Mouse (Mus musculus) lung, postnatal 36 days (tissue): ENCODE data around the gene Bcl2l15.
"Not testable (repeated sequence)": the region's sequence is repeated elsewhere in the genome, so short reads cannot be mapped to it uniquely, and the experiment has no call there.

Experiments used
- DNase-seq: peaks from one replicate; pipeline ENCODE4 v3.0.0; 2022; ENCODE audit warnings: mixed read lengths

Bcl2l15 gene

DNA sequence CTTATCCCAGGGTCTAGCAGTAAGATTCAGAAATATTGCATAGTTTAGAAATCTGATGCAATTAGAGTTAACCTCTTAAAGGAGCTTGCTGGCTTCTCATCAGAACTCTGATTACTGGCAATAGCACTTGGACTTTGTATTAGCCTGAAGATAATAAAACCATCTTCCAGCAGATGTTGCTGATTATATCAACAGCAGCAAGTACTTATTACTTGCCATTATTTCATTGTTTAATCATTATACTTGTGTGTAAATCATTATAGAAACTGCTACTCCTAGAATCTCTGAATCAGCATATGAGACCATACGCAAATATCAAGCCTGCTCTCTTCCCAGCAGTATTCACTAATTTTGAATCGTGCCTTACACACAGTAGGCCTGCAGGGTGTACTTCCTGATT lies 1.6 kb downstream of the Bcl2l15 start:
- DNase-seq = no peak

DNA sequence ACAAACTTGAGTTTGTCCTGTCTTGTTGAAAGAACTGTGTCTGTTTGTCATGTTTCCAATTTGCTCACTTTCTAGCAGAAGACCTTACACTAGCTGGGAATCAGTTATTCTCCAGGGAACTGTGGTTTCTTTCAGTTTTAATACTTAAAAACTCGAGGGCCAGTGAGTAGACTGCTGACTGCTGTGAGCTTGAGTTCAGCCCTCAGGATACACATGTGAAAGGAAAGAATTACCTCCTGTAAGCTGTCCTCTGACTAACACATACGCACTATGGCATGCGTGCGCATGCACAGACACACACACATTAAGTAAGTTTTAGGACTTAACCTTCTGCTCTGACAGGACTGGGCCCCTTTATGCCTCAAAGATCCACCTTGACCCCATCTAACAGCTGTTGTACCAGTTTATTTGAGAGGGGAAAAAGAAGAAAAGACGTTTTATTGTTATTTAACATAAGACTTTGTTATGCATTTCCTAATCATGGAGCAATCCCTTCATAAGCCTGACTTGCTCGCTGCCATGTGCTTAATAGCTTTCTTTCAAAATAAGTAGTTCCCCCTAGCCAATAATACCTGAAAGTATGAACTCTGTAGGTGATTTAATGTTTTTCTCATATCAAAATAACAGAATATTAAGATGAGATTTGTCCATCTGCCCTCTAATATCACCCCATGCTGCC lies 3.0 kb downstream of the Bcl2l15 start:
- DNase-seq = no peak

GRCm38 (mm10) chr3:103835951-103836310 lies 3.5 kb downstream of the Bcl2l15 start:
- DNase-seq = no peak

DNA sequence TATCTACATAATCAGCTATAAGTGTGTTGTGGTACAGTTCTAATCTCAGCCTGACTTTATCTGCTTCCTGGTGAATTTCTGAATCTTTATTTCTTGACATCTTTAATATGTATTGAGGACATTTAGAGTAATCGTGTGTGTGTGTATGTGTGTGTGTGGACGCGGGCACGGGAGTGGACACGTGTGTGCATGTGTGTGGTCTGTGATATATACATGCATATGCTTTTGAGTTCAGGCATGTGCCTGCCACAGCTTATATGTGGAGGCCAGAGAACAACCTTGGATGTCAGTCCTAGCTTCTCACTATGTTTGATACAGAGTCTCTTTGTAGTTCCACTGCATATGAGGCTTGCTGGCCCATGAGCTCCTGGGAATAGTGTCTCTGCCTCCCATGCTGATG lies 4.1 kb downstream of the Bcl2l15 start:
- no peak for DNase-seq

GRCm38 (mm10) chr3:103839711-103840110 lies 7.3 kb downstream of the Bcl2l15 start:
- DNase-seq = no peak

DNA sequence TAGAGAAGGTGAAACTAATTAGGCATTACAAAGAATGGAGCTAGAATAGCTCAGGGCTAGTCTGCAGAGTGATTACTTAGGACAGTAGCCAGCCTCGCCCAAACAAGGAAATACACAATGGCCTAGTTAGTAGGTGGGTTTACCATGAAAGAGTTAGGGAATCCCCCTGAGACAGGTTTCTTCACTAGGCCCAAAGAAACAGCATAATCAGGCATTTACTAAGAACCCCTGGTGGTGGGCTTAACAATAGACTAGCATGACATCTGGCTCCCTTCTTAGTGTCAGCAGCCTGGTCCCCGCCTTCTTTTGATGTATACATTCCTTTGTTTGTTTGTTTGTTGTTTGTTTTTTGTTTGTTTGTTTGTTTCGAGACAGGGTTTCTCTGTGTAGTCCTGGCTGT lies 7.8 kb downstream of the Bcl2l15 start:
- DNase-seq = not testable (repeated sequence)

DNA sequence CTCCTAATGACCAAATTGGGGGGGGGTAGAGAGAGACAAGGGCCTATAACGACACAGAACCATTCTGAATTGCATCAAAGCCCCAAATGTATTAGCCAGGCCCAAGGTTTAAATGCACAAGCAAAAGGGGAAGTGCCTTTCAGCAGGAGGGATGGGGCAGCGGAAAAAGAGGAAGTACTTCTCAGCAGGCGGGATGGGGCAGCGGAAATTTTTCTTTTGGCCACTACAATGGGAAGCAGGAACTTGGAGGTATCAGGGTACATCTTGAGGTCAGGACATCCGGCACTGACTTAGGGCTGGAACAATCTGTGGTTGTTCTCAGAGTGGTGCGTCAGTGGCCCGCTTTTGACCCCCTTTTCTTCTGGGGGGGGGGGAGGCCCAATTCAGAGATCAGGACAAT lies 8.5 kb downstream of the Bcl2l15 start:
- not testable (repeated sequence) for DNase-seq

GRCm38 (mm10) chr3:103850644-103851363 lies 18.4 kb downstream of the Bcl2l15 start:
- no peak for DNase-seq

- no peak for DNase-seq
Observed at GRCm38 (mm10) chr3:103851481-103851880, 19.1 kb downstream of the Bcl2l15 start.

DNA sequence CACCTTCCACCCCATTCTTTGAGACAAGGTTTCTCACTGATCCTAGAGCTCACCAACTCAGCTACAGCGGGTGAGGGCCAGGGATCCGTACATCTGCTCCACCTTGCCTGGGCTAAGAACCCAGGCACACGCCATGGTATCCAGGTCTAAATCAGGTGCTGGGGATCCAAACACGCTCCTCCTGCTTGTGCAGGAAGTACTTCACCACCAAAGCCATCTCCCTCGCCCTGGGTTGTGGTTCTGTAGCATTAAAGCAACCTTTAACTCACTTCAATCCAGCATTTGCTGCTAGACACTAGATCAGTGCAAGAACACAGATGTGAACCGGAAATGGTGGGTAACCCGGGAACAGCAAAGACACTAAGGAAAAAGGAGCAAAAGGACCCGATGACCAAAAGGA lies 19.5 kb downstream of the Bcl2l15 start:
- DNase-seq = no peak

DNA sequence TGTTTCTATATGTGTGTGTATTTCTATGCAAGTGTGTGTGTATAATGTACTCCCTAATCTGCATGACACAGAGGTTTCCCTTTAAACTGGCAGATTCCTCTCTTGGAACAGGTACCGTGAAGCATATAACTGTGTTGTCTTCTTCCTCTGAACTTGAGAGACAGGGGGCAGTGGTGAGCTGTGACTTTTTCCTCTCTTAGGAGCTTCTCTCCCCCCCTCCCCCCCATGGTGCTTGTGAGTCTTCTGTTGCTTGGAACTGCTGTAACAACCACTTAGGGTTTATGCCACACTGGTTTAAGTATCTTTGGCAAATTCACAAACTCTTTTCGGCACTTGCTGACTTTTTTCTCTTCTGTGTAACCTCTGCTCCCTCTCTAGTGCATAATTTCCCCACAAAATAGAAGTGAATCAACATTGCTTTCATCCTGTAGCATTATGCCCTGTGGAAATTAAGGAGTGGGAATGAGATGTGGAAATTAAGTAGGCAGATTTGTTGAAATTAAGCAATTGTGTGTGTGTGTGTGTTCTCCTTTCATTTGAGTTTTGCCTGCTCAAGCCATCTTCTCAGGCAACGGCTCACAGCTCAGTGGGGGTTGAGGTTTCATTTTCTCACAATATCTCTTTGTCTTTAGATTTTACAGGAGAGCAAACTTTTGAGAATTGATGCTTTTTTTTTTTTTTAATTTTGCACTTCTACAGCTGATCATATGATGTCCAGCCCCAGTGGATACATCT lies 20.3 kb downstream of the Bcl2l15 start:
- DNase-seq = peak; percentile 89

GRCm38 (mm10) chr3:103853804-103854203 lies 21.4 kb downstream of the Bcl2l15 start:
- DNase-seq = no peak

GRCm38 (mm10) chr3:103857036-103857805 lies 24.8 kb downstream of the Bcl2l15 start:
- DNase-seq = no peak

DNA sequence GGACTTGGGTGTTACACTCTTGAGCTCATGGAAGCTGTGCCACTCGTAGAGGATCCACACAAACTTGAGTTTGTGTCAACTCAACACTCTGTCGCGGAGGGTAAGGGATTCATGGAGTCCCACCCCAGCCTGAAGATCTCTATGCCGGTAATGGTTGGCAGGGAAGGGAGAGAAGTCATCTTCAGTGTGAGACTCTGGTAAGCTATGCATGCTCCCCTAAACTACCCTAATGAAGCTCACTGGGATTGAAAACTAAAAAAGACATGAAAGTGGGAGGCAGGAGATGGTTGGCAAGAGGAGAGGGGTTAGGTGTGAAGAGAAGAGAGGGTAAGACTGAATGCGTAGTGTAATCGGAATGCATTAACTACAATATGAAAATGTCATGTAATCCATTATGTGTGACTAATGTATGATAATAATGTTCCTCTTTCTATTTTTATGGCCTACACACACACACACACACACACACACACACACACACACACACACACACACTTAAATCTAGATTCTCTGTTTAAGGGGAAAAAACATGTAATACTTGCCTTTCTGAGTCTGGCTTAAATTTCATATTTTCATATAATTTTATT lies 25.7 kb downstream of the Bcl2l15 start:
- DNase-seq = no peak

DNA sequence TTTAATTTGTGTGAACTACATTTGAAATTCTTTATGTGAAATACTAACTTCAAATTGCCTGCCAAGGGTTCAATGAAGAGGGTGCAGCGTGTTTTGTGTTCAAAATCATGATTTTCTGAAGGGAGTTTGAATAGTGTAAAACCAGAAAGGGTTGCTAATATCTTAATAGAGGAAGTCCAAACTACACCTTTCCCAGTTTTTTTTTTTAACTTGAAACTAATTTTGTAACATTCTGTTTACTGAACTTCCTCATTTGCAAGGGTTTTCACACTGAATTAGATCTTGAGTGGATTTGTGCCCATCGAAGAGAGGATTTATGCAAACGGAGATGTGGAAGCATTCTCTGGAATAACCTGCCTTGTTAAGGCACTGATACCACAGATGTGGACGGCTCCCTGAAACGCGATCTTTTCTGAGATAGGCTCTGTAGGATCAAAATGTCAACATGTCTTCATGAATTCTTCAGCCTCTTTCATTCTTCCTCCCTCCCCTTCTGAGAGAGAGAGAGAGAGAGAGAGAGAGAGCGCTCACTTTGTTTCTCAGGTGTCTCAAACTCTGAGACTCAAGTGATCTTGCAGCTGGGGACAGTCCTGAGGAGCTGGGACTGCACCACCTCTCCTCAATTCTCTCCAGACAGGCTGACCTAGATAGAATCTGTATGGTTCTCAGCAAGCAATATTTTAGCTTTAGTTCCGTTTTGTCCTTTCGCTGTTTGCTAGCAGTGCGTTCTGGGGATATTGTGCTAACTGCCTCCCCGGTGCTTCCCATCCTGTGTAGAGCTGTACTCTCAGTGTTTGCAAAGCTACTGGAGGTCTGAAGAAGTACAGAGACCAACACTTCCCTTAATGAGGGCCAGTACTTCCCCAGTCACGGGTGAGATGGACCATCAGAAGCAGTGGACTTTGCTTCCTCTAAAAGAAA lies 26.7 kb downstream of the Bcl2l15 start, which contains the start of gene Ptpn22:
TSS of gene Ptpn22 (plus strand) at position 915 of the 921 bp plus-strand sequence.
- peak; percentile 65 for DNase-seq

DNA sequence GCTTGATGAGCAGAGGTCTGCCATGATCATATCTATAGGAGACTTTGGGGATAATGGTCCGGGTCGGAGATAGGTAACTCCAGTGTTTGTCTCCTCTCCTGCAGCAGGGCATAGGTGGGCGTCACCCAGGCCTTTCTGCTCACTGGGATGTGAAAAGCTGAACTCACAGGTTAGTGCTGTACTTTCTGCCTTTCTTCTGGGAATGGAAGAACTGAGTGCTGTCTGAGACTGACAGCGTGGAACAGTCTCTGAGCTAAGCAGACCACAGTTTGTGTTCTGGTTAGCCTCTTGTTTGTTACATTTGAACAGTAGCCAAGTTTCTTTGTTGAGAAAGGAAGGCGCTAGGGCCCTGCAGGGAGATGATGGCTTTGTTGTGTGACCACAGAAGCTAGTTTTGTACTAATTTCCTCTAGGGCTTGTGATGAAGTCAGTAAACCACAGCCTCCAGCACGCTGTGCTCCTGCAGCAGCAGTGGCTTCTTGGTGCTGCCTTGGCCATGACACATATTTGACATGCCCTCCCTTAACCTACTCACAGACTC lies 27.5 kb downstream of the Bcl2l15 start:
- DNase-seq = peak; percentile 80

DNA sequence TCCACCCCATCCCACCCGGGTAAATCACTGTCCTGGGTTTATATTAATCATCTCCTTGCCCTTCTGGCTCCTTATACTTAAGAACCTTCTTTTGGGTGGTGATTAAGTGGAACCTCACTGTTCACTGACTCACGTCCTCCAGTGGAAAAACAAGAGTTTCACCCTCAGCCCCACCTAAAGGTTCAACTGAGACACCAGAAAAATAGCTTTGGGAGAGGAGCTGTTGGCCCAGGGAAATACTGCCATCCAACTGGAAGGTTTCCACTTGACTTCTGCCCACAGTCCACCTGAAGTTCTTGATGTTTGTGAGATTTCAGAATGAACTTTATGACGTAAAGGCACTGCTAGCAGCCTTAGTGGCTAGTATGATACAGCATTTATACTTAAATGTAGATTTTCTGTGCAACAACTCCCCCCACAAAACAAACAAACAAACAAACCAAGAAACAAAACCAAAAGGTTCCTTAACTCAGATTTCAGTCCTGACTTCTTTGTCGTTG lies 30.4 kb downstream of the Bcl2l15 start:
- DNase-seq = no peak

DNA sequence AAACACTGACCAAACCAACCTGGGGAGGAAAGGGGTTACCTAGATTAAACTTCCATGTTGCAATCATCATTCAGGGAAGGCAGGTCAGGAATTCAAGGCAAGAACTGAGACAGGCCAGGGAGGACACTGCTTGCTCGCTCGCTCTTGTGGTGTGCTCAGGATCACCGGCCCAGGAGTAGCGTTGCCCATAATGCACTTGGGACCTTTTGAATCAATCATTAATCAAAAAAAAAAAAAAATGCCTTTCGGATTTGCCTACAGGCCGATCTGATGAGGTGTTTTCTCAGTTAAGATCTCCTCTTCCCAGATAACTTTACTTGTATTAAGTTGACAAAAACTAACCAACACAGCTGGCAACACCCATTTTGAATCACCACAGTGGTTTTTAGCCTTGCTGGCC lies 31.8 kb downstream of the Bcl2l15 start:
- no peak for DNase-seq

GRCm38 (mm10) chr3:103867424-103867971 lies 35.1 kb downstream of the Bcl2l15 start:
- no peak for DNase-seq

DNA sequence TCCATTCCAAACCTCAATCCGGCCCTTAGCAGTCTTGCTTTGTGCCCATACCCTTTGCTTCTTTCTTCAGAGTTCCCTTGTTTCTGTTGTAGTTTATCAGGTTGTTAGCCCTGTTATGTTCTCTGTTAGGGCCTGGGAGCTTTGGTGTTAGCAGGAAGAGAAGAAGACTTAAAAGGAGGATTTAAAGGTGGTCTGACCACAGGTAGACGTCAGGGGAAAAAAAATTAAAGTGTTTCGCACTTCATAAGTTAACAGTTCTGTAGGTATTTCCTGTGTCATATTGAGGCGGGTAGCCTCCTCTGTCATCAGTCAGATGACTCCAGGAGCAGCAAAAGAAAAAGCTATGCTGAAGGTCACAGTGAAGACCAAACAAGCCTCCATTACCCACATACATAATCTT lies 35.6 kb downstream of the Bcl2l15 start:
- DNase-seq = no peak

GRCm38 (mm10) chr3:103872663-103873098 lies 40.3 kb downstream of the Bcl2l15 start:
- peak; percentile 30 for DNase-seq
